Mouse (Mus musculus) MEL (cell line): ENCODE data around the gene Crat. TPM values are rescaled to one million over a fixed set of nuclear protein-coding genes. Genes with fewer than 3 reads are reported as not detected.

Source experiments
- DNase-seq: peaks from one replicate; pipeline ENCODE4 v3.0.0; 2011; ENCODE audit warnings: low read depth, low spot score
- H3K27ac ChIP-seq: 2 replicates; pipeline ENCODE4 v1.5.1; 2012; ENCODE audit warnings: low read depth, mild to moderate bottlenecking, control low read depth, low read length, moderate library complexity; ENCODE audit not compliant: control insufficient read depth
- H3K27me3 ChIP-seq, 2 experiments: fragments of 150-350 bp in 1 of 2; sonication (generic) in 1 of 2; 2 replicates each; pipeline ENCODE4 v1.6.1; 2012; ENCODE audit warnings: low read length in 2 of 2, mild to moderate bottlenecking in 2 of 2, improper control_type of control experiment in 1 of 2, moderate library complexity in 1 of 2; ENCODE audit not compliant: insufficient read depth in 2 of 2, control insufficient read depth in 1 of 2
- H3K36me3 ChIP-seq, 2 experiments: 2 replicates each; pipeline ENCODE4 v1.6.1; 2012 to 2014; ENCODE audit warnings: low read length in 2 of 2, improper control_type of control experiment in 1 of 2, inconsistent platforms in 1 of 2, mild to moderate bottlenecking in 1 of 2; ENCODE audit not compliant: insufficient read depth in 2 of 2, control insufficient read depth in 1 of 2
- H3K4me1 ChIP-seq, 2 experiments: fragments of 150-350 bp in 1 of 2; sonication (generic) in 1 of 2; 2 replicates each; pipeline ENCODE4 v1.6.1; 2012; ENCODE audit warnings: low read length in 2 of 2, improper control_type of control experiment in 1 of 2, mild to moderate bottlenecking in 1 of 2; ENCODE audit not compliant: insufficient read depth in 2 of 2, control insufficient read depth in 1 of 2
- H3K4me3 ChIP-seq, 2 experiments: fragments of 150-350 bp in 1 of 2; sonication (generic) in 1 of 2; 2 replicates each; pipeline ENCODE4 v1.5.1; 2012; ENCODE audit warnings: low read depth in 2 of 2, low read length in 2 of 2, mild to moderate bottlenecking in 2 of 2, moderate library complexity in 2 of 2, control low read depth in 1 of 2, improper control_type of control experiment in 1 of 2; ENCODE audit not compliant: control insufficient read depth in 1 of 2, insufficient read depth in 1 of 2
- H3K79me2 ChIP-seq: 2 replicates; pipeline ENCODE4 v1.6.1; 2012; ENCODE audit warnings: mild to moderate bottlenecking, low read length, moderate library complexity; ENCODE audit not compliant: control insufficient read depth, poor library complexity, insufficient read depth
- H3K9ac ChIP-seq: 2 replicates; pipeline ENCODE4 v1.6.1; 2012; ENCODE audit warnings: low read depth, mild to moderate bottlenecking, control low read depth, low read length, moderate library complexity; ENCODE audit not compliant: control insufficient read depth, poor library complexity, severe bottlenecking
- H3K9me3 ChIP-seq: fragments of 150-350 bp; sonication (generic); replicated peaks from 2 replicates; pipeline ENCODE4 v1.6.1; 2012; ENCODE audit warnings: mild to moderate bottlenecking, low read length, improper control_type of control experiment, moderate library complexity; ENCODE audit not compliant: insufficient read depth
- BHLHE40 ChIP-seq: IDR thresholded peaks from 2 replicates; pipeline ENCODE4 v1.6.1; 2012; ENCODE audit warnings: low read depth, mild to moderate bottlenecking, inconsistent platforms, low read length, improper control_type of control experiment, borderline replicate concordance
- CHD1 ChIP-seq: IDR thresholded peaks from 2 replicates; pipeline ENCODE4 v1.6.1; 2012; ENCODE audit warnings: low read depth, mild to moderate bottlenecking, inconsistent platforms, low read length, improper control_type of control experiment
- CTCF ChIP-seq, 3 experiments: IDR thresholded peaks in 2 of 3; conservative IDR thresholded peaks in 1 of 3; 2 replicates each; pipeline ENCODE4 v1.5.1; 2011 to 2012; ENCODE audit warnings: low read length in 3 of 3, low read depth in 2 of 3, mild to moderate bottlenecking in 2 of 3, improper control_type of control experiment in 1 of 3, inconsistent platforms in 1 of 3, mixed read lengths in 1 of 3, moderate library complexity in 1 of 3; ENCODE audit not compliant: control insufficient read depth in 1 of 3, insufficient read depth in 1 of 3, poor library complexity in 1 of 3, severe bottlenecking in 1 of 3
- EP300 ChIP-seq, 2 experiments: IDR thresholded peaks; 2 replicates each; pipeline ENCODE4 v1.6.1; 2011; ENCODE audit warnings: improper control_type of control experiment in 2 of 2, low read length in 2 of 2, low read depth in 1 of 2, mild to moderate bottlenecking in 1 of 2
- ETS1 ChIP-seq: IDR thresholded peaks from 2 replicates; pipeline ENCODE4 v1.6.1; 2012; ENCODE audit warnings: low read depth, mild to moderate bottlenecking, inconsistent platforms, low read length, improper control_type of control experiment, moderate library complexity
- JUND ChIP-seq: IDR thresholded peaks from 2 replicates; pipeline ENCODE4 v1.6.1; 2011; ENCODE audit warnings: low read depth, mild to moderate bottlenecking, improper control_type of control experiment, low read length
- MAFK ChIP-seq: IDR thresholded peaks from 2 replicates; pipeline ENCODE4 v1.6.1; 2011; ENCODE audit warnings: low read depth, mild to moderate bottlenecking, low read length, improper control_type of control experiment, borderline replicate concordance
- MAX ChIP-seq: IDR thresholded peaks from 2 replicates; pipeline ENCODE4 v1.6.1; 2011; ENCODE audit warnings: low read length, improper control_type of control experiment
- MAZ ChIP-seq: IDR thresholded peaks from 2 replicates; pipeline ENCODE4 v1.6.1; 2012; ENCODE audit warnings: low read depth, mild to moderate bottlenecking, inconsistent platforms, low read length, improper control_type of control experiment
- MEF2A ChIP-seq: IDR thresholded peaks from 2 replicates; pipeline ENCODE4 v1.6.1; 2014; ENCODE audit warnings: low read depth, mild to moderate bottlenecking, inconsistent platforms, low read length, improper control_type of control experiment; ENCODE audit not compliant: poor library complexity, insufficient replicate concordance, severe bottlenecking; ENCODE audit errors: extremely low read depth
- MXI1 ChIP-seq: IDR thresholded peaks from 2 replicates; pipeline ENCODE4 v1.6.1; 2011; ENCODE audit warnings: mild to moderate bottlenecking, low read depth, low read length, improper control_type of control experiment
- MYB ChIP-seq: IDR thresholded peaks from 2 replicates; pipeline ENCODE4 v1.6.1; 2011; ENCODE audit warnings: mild to moderate bottlenecking, low read depth, low read length, improper control_type of control experiment
- MYC ChIP-seq: IDR thresholded peaks from 2 replicates; pipeline ENCODE4 v1.6.1; 2011; ENCODE audit warnings: low read depth, mild to moderate bottlenecking, low read length, improper control_type of control experiment, moderate library complexity
- NELFE ChIP-seq: IDR thresholded peaks from 2 replicates; pipeline ENCODE4 v1.6.1; 2011; ENCODE audit warnings: low read depth, low read length, improper control_type of control experiment
- POLR2A ChIP-seq, 2 experiments: IDR thresholded peaks; 2 replicates each; pipeline ENCODE4 v1.6.1; 2011 to 2012; ENCODE audit warnings: low read length in 2 of 2, mild to moderate bottlenecking in 2 of 2, control low read depth in 1 of 2, improper control_type of control experiment in 1 of 2, low read depth in 1 of 2, moderate library complexity in 1 of 2; ENCODE audit not compliant: control insufficient read depth in 1 of 2, insufficient read depth in 1 of 2, poor library complexity in 1 of 2
- POLR2AphosphoS2 ChIP-seq: IDR thresholded peaks from 2 replicates; pipeline ENCODE4 v1.6.1; 2011; ENCODE audit warnings: low read length, improper control_type of control experiment
- POLR2AphosphoS5 ChIP-seq: IDR thresholded peaks from 2 replicates; pipeline ENCODE4 v1.6.1; 2012; ENCODE audit warnings: low read depth, borderline replicate concordance, mild to moderate bottlenecking, inconsistent platforms, low read length, moderate library complexity, mixed read lengths
- SIN3A ChIP-seq: IDR thresholded peaks from 2 replicates; pipeline ENCODE4 v1.6.1; 2012; ENCODE audit warnings: low read length, improper control_type of control experiment, inconsistent platforms
- TCF12 ChIP-seq: IDR thresholded peaks from 2 replicates; pipeline ENCODE4 v1.6.1; 2014; ENCODE audit warnings: low read depth, mild to moderate bottlenecking, inconsistent platforms, low read length, improper control_type of control experiment, moderate library complexity
- UBTF ChIP-seq: IDR thresholded peaks from 2 replicates; pipeline ENCODE4 v1.6.1; 2012; ENCODE audit warnings: low read depth, mild to moderate bottlenecking, inconsistent platforms, low read length, improper control_type of control experiment, moderate library complexity, borderline replicate concordance; ENCODE audit not compliant: insufficient read depth
- USF1 ChIP-seq: IDR thresholded peaks from 2 replicates; pipeline ENCODE4 v1.6.1; 2014; ENCODE audit warnings: low read depth, mild to moderate bottlenecking, inconsistent platforms, low read length, improper control_type of control experiment, moderate library complexity
- USF2 ChIP-seq, 2 experiments: IDR thresholded peaks; 2 replicates each; pipeline ENCODE4 v1.6.1; 2011 to 2012; ENCODE audit warnings: improper control_type of control experiment in 2 of 2, low read length in 2 of 2, borderline replicate concordance in 1 of 2, inconsistent platforms in 1 of 2, low read depth in 1 of 2, mild to moderate bottlenecking in 1 of 2; ENCODE audit not compliant: insufficient read depth in 1 of 2
- ZMIZ1 ChIP-seq: IDR thresholded peaks from 2 replicates; pipeline ENCODE4 v1.6.1; 2012; ENCODE audit warnings: low read depth, mild to moderate bottlenecking, inconsistent platforms, low read length, improper control_type of control experiment, moderate library complexity
- ZNF384 ChIP-seq: IDR thresholded peaks from 2 replicates; pipeline ENCODE4 v1.6.1; 2012; ENCODE audit warnings: low read depth, mild to moderate bottlenecking, inconsistent platforms, low read length, improper control_type of control experiment
- polyA plus RNA-seq, 2 experiments: library from polyadenylated mRNA; stranded (reverse) in 1 of 2; unstranded in 1 of 2; fragments of >175 nt in 1 of 2; fragments of >200 nt in 1 of 2; gene quantifications; 2 replicates each; pipeline versions ENCODE4 v1.2.1 to v1.2.4; 2012; ENCODE audit warnings: low replicate concordance in 2 of 2, low read depth in 1 of 2; ENCODE audit not compliant: insufficient read length in 2 of 2, insufficient read depth in 1 of 2, missing spikeins in 1 of 2
- total RNA-seq: library from RNA; depleted of rRNA; stranded (reverse); fragments of 300-350 nt; gene quantifications from 2 replicates; pipeline ENCODE4 v1.2.3, GENCODE M21; 2012; rRNA removed

Crat gene
- total RNA-seq (22.0 and 23.9 TPM in 2 replicates), polyA plus RNA-seq (10 to 100 TPM in 1 of 2 experiments, not detected in 1; 93.9 TPM)

DNA sequence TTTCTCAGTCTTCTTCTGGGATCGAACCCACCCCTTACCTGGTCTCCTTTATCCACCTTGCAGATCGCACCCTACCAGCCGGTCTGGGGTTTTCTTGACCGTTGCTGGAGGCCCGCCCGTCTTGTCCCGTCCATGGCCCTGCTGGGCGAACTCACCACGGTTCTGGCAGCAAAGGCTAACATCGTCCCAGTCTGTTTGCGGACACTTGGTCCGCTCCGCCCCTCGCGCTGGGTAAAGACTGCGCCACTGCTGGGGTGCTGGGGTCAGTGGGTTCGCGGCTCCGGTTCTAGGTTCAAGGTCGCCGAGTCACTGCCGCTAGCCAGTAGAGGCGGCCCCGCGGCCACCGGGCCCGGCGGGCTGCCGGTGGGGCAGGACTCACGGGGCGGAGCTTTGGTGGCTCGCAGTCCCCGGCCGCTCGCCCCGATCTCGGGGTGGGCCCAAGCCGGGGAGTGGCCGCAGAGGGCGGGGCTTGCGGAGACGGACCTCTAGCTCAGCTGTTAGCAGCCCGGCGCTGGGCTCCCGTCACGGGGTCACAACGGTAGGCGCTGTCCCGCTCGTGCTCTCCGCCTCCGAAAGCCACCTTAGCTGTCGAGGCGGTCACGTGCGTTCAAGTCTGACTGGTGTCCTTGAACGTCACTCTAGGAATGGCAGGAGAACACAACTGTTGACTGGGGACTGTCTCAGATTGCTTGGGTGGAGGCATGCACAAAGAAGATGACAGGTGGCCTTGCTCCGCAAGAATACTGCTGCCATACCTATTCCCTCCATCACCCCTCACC, at the start of gene Crat:
Crat (minus strand) TSS at position 657 of the 779 bp plus-strand sequence.
- Histone ChIP-seq H3K9me3 (no peaks in the 10 kb centered on the region), H3K9ac (peak within 1 kb of the TSS; percentile 99), H3K4me3 (peak within 1 kb of the TSS; percentile 66 to 95), H3K79me2 (peaks cover 50% of the 10 kb centered on the region), H3K4me1 (peaks cover 12 to 26% of the 10 kb centered on the region in 2 experiments; a peak in 3 of 4 replicates), H3K27me3 (no peaks in the 10 kb centered on the region), H3K36me3 (peaks cover 0 to 18% of the 10 kb centered on the region in 2 experiments; a peak in 3 of 4 replicates), H3K27ac (peak within 1 kb of the TSS; percentile 74)
- peak; percentile 89 for DNase-seq
- TF ChIP-seq MAFK, result no peak
- TF ChIP-seq USF2 (IDR thresholded peaks at IDR 0.05; ENCODE audit: borderline replicate concordance in 1 of 2, insufficient read depth in 1 of 2, low read depth in 1 of 2, low read length in 2 of 2), result 0 out of 4 replicates have a peak, but pooled peaks of 1 of the 2 experiments have one; percentile 26
- peak; percentile 87 for TF ChIP-seq USF1
- TF ChIP-seq MAZ, result peak; percentile 55; the same call in 1 of the 2 replicates
- TF ChIP-seq POLR2A (IDR thresholded peaks at IDR 0.05; ENCODE audit: control insufficient read depth in 1 of 2, insufficient read depth in 1 of 2, low read depth in 1 of 2, low read length in 2 of 2, poor library complexity in 1 of 2), result peak; percentile 81 to 89
- peak; percentile 77 for TF ChIP-seq MXI1
- no peak for TF ChIP-seq CTCF (IDR thresholded peaks at IDR 0.05 in 2 of 3, conservative IDR thresholded peaks at IDR 0.05 in 1 of 3; ENCODE audit: control insufficient read depth in 1 of 3, insufficient read depth in 1 of 3, low read depth in 2 of 3, low read length in 3 of 3, poor library complexity in 1 of 3, severe bottlenecking in 1 of 3)
- peak; percentile 63; the same call in 1 of the 2 replicates for TF ChIP-seq SIN3A
- no peak for TF ChIP-seq MEF2A
- no peak for TF ChIP-seq MYB
- 0 out of 4 replicates have a peak, but pooled peaks of 1 of the 2 experiments have one; percentile 3 for TF ChIP-seq EP300 (IDR thresholded peaks at IDR 0.05; ENCODE audit: low read depth in 1 of 2, low read length in 2 of 2)
- peak; percentile 78 for TF ChIP-seq POLR2AphosphoS5
- TF ChIP-seq NELFE, result peak; percentile 83
- peak; percentile 87; the same call in 1 of the 2 replicates for TF ChIP-seq UBTF
- peak; percentile 50 for TF ChIP-seq ZMIZ1
- peak; percentile 83 for TF ChIP-seq MAX
- peak; percentile 63; the same call in 1 of the 2 replicates for TF ChIP-seq MYC
- no peak for TF ChIP-seq JUND
- peak; percentile 87; the same call in 1 of the 2 replicates for TF ChIP-seq BHLHE40
- no peak for TF ChIP-seq ZNF384
- 0 out of 2 replicates have a peak, but pooled peaks have one; percentile 18 for TF ChIP-seq ETS1
- TF ChIP-seq POLR2AphosphoS2, result peak; percentile 81; the same call in 1 of the 2 replicates
- TF ChIP-seq CHD1, result peak; percentile 82
- 0 out of 2 replicates have a peak, but pooled peaks have one; percentile 17 for TF ChIP-seq TCF12
